Mouse (Mus musculus): Measurements from ENCODE around the gene Ankrd34a. TPM values are rescaled to one million over a fixed set of nuclear protein-coding genes. Genes with fewer than 3 reads are reported as not detected.

The Ankrd34a gene
- polyA plus RNA-seq, 1 experiment from 2014 or later, result 21.9 TPM

GRCm38 (mm10) chr3:96645018-96645649, 48.7 kb downstream of the Ankrd34a start, which contains the start of gene Itga10:
Itga10 (plus strand) TSS chr3:96645584.
- 0 out of 2 replicates have a peak, but pooled peaks cover 3% of the 10 kb centered on the region for H3K36me3 ChIP-seq (ENCODE audit: control insufficient read depth, insufficient read depth)
- 64% methylated on average over 7 of the region's 7 CpGs for WGBS
- no peaks in the 10 kb centered on the region for H3K4me1 ChIP-seq (replicated peaks; ENCODE audit: control insufficient read depth, insufficient read depth, low read length)
- H3K9ac ChIP-seq (replicated peaks; ENCODE audit: low read depth, low read length), result no peak within 1 kb of the TSS
- no peaks in the 10 kb centered on the region for H3K9me3 ChIP-seq (ENCODE audit: control insufficient read depth, low read length)
- no peak within 1 kb of the TSS for H3K4me2 ChIP-seq (ENCODE audit: low read length)
- H3K27ac ChIP-seq (ENCODE audit: low read length), result no peak within 1 kb of the TSS
- H3K4me3 ChIP-seq (replicated peaks; ENCODE audit: low read length), result no peak within 1 kb of the TSS
- ATAC-seq, result 0 out of 2 replicates have a peak, but pooled peaks have one; percentile 12
- no peaks in the 10 kb centered on the region for H3K27me3 ChIP-seq (replicated peaks; ENCODE audit: control insufficient read depth, insufficient read depth, low read length)

- Histone ChIP-seq H3K27me3 (replicated peaks; ENCODE audit: control insufficient read depth, insufficient read depth, low read length) (no peaks in the 10 kb centered on the region), H3K36me3 (ENCODE audit: control insufficient read depth, insufficient read depth) (no peaks in the 10 kb centered on the region), H3K4me3 (replicated peaks; ENCODE audit: low read length) (no peak overlapping the region), H3K4me1 (replicated peaks; ENCODE audit: control insufficient read depth, insufficient read depth, low read length) (no peaks in the 10 kb centered on the region), H3K9me3 (ENCODE audit: control insufficient read depth, low read length) (no peaks in the 10 kb centered on the region), H3K9ac (replicated peaks; ENCODE audit: low read depth, low read length) (no peak overlapping the region), H3K27ac (ENCODE audit: low read length) (no peak overlapping the region), H3K4me2 (ENCODE audit: low read length) (no peak overlapping the region)
- ATAC-seq, result no peak
- 87% methylated on average over 3 of the region's 3 CpGs for WGBS
These were observed 50.9 kb downstream of the Ankrd34a start for GRCm38 (mm10) chr3:96647365-96647764.

Other genes starting within 250 kb of the Ankrd34a start
- not detected in 2 replicates for gene BC107364, start 144.3 kb upstream of the Ankrd34a start, polyA plus RNA-seq (2015; fragmentation: Nextera tagmentation; extraction: Ambion mirVana)
- 0.66 and 1.1 TPM in 2 replicates for gene Hfe2, start 71.5 kb upstream of the Ankrd34a start, polyA plus RNA-seq (2015; fragmentation: Nextera tagmentation; extraction: Ambion mirVana)
- 63.4 and 75.9 TPM in 2 replicates for gene Txnip, start 38.7 kb upstream of the Ankrd34a start, polyA plus RNA-seq (2015; fragmentation: Nextera tagmentation; extraction: Ambion mirVana)
- gene Gm16253, start 19.7 kb upstream of the Ankrd34a start, polyA plus RNA-seq (2015; fragmentation: Nextera tagmentation; extraction: Ambion mirVana), result 1.6 and 1.8 TPM in 2 replicates
- gene Polr3gl, start 2.5 kb upstream of the Ankrd34a start, polyA plus RNA-seq (2015; fragmentation: Nextera tagmentation; extraction: Ambion mirVana), result 38.7 and 43.1 TPM in 2 replicates
- 6.3 and 7.5 TPM in 2 replicates for gene Lix1l, start 4.5 kb downstream of the Ankrd34a start, polyA plus RNA-seq (2015; fragmentation: Nextera tagmentation; extraction: Ambion mirVana)
- gene Rbm8a, start 33.3 kb downstream of the Ankrd34a start, polyA plus RNA-seq (2015; fragmentation: Nextera tagmentation; extraction: Ambion mirVana), result 123 and 132 TPM in 2 replicates
- gene Pex11b, start 38.7 kb downstream of the Ankrd34a start, polyA plus RNA-seq (2015; fragmentation: Nextera tagmentation; extraction: Ambion mirVana), result 55.1 and 61.6 TPM in 2 replicates
- gene Gm42957, start 38.8 kb downstream of the Ankrd34a start, polyA plus RNA-seq (2015; fragmentation: Nextera tagmentation; extraction: Ambion mirVana), result 0.10 and 0.13 TPM in 2 replicates
- gene Itga10, start 48.9 kb downstream of the Ankrd34a start, polyA plus RNA-seq (2015; fragmentation: Nextera tagmentation; extraction: Ambion mirVana), result 0.75 and 1.3 TPM in 2 replicates
- gene Ankrd35, start 73.5 kb downstream of the Ankrd34a start, polyA plus RNA-seq (2015; fragmentation: Nextera tagmentation; extraction: Ambion mirVana), result 1.2 and 3.5 TPM in 2 replicates
- 24.3 and 32.6 TPM in 2 replicates for gene Pias3, start 99.7 kb downstream of the Ankrd34a start, polyA plus RNA-seq (2015; fragmentation: Nextera tagmentation; extraction: Ambion mirVana)
- 4.8 and 6.2 TPM in 2 replicates for gene Nudt17, start 111.9 kb downstream of the Ankrd34a start, polyA plus RNA-seq (2015; fragmentation: Nextera tagmentation; extraction: Ambion mirVana)
- 32.2 and 33.9 TPM in 2 replicates for gene Polr3c, start 131.0 kb downstream of the Ankrd34a start, polyA plus RNA-seq (2015; fragmentation: Nextera tagmentation; extraction: Ambion mirVana)
- 59.8 and 65.1 TPM in 2 replicates for gene Rnf115, start 131.0 kb downstream of the Ankrd34a start, polyA plus RNA-seq (2015; fragmentation: Nextera tagmentation; extraction: Ambion mirVana)
- gene Pdzk1, start 232.6 kb downstream of the Ankrd34a start, polyA plus RNA-seq (2015; fragmentation: Nextera tagmentation; extraction: Ambion mirVana), result 0.11 and 0.20 TPM in 2 replicates
- gene Cd160, start 232.7 kb downstream of the Ankrd34a start, polyA plus RNA-seq (2015; fragmentation: Nextera tagmentation; extraction: Ambion mirVana), result 0.08 and 0.22 TPM in 2 replicates

Measured in forebrain, embryonic 16.5 days (tissue).